Mouse (Mus musculus): ENCODE measurements around the gene Med6.

GRCm38 (mm10) chr12:81609445-81609844, 14.6 kb upstream of the Med6 start:
- no peak for TF ChIP-seq CTCF (IDR thresholded peaks at IDR 0.05)
- no peak for TF ChIP-seq EP300 (IDR thresholded peaks at IDR 0.05)

Data from lung, postnatal 0 days (tissue).